Mouse (Mus musculus) kidney, adult 18-20 months (tissue): ENCODE measurements at regions not wholly inside any gene's neighbourhood (a gene's known extent, or its start where the extent isn't known, plus 50 kb on each side); places are given as distances from the start of the nearest gene placed in this dataset.

Experiments used
- DNase-seq: peaks from one replicate; pipeline ENCODE4 v3.0.0; 2021

DNA sequence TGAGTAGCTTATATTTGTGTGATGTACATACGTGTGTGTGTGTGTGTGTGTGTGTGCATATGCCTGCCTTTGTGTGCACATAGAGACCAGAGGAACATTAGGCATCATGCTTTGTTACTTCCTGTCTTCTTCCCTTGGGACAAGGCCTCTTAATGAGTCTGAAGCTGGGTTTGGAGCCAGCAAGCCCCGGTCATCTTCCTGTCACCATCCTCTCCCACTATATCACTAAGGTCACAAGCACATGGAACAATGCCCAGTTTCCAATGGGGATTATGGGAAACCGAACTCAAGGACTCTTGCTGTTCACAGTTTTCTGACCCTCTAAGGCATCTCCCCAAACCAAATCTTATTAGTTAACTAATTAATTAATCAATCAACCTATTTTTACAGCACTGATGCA is 60.7 kb upstream of the Map4k3 start:
- no peak for DNase-seq

DNA sequence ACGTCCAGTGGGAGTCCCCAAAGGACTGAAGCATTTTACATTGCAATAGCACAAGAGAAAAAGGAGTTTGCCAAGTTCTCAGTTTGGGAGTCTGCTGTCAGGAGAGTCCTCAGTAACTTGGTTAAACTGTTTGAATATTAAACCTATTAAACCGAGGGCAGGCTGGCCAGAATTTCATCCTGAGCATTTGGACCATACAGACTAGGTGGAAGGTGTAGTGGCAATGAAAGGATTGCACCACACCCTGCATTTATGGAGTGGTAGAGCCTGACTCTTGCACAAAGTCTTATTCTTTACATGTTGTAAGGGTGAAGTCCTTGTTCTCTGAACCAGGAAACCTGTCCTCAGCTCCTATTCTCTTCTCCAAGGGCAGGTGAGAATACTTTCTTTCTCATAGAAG is 58.6 kb upstream of the Map4k3 start:
- DNase-seq, result peak; percentile 53

DNA sequence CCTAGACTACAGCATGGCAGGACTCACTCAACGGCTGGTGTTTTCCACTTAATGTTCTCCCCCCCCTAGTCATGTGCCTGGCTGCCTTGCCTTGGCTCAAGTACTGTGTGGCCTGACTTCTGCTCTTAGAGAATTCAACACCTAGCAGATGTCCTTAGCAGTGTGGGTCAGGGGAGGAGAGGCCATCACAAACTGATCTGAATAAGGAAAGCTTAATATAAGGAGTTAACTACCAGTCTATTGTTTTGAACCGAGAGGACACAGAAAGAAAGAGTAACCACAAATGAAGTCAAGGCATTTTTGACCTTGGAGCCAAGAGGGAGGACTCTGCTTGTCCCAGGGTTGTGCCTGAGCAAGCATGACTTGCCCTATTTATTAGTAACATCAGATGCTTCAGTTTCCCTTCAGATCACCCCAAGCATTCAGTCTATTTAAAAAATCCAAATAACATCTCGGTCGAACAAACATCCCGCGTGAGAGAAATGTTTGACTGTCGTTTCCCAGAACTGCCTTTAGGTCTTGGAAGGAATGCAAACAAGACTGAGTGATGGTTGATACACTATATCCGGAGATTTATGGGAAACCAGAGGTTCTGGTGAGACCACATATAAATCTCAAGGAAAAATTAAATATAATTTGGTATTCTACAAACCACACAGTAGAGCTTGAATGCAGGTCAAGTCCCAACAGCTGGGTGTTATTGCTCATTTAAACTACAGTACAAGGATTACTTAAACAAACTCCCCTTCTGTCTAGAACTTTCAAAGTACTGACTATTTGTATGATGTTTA is 58.0 kb upstream of the Map4k3 start:
- peak; percentile 46 for DNase-seq

DNA sequence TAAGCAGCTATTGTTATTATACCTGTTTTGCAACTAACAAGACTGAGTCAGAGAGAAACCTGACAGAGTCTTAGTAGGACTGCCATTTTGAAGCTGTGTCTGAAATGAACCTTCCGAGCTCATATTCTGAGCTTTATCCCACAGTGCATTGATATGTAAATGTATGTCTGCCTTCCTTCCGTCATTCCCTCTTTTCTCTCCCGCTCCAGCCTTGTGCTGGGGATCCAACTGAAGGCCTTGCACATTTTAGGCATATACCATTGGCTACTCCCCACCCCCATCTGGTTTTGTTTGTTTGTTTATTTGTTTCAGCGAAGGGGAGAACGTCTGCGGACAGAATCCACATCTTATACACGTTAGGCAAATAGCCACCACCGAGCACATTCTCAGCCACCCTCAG is 57.2 kb upstream of the Map4k3 start:
- DNase-seq, result no peak

DNA sequence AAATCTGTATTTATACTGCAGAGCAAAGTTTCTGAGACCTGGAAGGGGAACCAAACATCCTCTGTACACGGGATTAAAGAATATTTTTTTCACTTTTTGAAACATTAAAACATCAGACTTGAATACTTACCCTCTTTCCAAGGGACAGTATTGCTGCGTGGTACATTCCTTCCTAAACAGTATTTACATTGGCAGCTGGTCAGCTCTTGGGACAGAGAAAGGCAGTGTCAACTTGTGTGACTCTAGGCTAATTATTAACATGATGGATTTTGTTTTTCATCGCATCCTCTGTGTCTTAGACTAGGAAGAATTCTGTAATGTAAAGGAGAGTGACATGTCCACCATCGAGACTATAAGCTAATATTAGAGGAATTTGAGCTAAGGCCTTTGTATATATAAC is 56.8 kb upstream of the Map4k3 start:
- DNase-seq, result no peak

DNA sequence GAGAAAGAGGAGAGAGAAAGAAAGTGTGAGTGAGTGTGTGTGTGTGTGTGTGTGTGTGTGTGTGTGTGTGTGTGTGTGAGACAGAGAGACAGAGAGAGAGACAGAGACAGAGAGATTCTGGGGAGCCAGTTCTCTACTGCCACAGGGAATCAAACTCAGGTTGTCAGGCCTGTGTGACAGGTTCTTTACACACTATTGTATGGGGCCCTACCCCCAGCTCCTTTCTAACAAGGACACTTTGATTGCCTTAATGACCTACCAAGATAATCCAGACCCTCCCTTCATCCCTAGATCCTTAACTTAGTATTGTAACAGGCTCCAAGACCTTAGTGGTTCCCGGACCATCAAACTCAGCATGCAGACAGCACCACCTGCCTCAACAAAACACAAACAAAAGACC is 53.9 kb upstream of the Map4k3 start:
- no peak for DNase-seq

DNA sequence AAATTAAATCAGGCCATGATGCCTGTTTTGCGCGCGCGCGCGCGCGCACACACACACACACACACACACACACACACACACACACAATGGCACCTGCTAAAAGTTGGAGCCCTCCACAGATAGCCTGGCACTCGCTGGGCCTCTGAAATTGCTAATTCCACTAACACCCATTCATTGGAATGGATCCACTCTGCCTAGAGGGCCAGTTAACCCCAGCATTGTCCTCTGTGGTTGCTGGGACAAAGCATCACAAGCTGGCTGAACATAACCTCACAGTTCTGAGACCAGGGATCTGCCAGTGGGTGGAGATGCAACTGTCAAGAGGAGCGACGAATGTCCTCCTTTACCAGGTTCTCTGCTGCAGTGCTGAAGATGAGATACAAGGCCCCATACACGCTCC is 53.3 kb upstream of the Map4k3 start:
- DNase-seq, result no peak

DNA sequence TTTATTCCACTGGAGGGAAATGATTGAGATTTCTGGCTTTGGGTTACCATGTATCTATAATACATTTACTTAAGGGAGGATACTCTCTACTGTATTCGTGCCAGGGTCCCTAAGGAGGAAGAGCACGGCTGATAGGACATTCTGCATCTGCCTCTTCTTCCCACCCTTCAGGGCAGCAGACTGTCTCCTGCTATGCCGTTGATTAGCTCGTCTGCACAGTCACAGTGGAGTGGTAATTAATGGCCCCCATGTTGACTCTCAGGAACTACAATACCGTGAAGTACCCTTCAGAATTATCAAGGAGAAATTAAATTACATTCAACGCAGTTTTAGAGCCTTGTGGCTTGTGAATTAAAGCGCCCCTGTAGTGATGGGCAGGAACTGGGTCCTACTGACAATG is 52.0 kb upstream of the Map4k3 start:
- DNase-seq, result no peak

DNA sequence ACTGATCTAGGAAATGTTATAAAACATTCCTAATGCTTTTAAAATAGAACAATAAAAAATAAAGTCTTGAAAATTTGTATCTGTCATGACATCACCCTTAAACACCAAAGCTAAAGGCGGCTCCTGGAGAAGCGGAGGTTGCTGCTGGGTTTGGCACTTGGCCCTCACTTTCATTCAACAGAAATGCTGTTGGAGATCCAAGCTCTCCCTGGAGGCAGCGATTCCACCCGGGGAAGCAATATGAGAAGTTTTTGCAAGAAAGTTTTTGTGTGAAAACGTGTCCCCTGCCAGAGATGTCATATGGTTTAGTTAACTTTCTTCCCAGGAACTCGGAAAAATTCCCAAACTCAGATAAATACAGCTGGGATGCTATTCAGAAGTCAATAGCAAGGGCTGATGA is 51.5 kb upstream of the Map4k3 start:
- DNase-seq, result no peak
